Mouse (Mus musculus): ENCODE measurements around the gene Mgat4a. TPM values are rescaled to one million over a fixed set of nuclear protein-coding genes. Genes with fewer than 3 reads are reported as not detected.

Gene Mgat4a
- polyA plus RNA-seq, 1 experiment from 2014 or later: 59.1 TPM

DNA sequence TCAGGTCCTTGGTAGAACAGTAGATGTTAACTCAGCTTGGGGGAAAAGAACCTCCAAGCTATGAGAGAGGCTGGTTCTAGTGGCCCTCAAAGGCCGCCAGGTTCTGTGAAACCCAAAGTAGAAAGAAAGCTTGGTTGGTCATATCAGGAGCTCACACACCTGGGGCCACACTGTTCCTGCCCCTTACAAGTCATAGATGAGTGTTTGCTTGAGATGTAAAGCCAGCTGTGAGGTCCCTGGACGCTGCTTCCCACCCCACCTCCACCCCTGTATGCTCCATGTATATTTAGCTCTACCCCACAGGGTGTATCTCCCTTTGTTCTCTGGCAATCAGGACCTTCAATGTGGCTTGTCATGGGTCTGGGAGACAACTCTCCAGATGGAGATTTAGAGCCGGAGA, 132.1 kb downstream of the Mgat4a start:
- Histone ChIP-seq H3K4me1 (replicated peaks; ENCODE audit: control insufficient read depth, insufficient read depth, low read length) (no peaks in the 10 kb centered on the region), H3K4me3 (ENCODE audit: low read depth, low read length) (no peak overlapping the region), H3K9me3 (ENCODE audit: control insufficient read depth) (no peaks in the 10 kb centered on the region), H3K9ac (ENCODE audit: low read depth, low read length) (no peak overlapping the region), H3K36me3 (ENCODE audit: control insufficient read depth, insufficient read depth) (no peaks in the 10 kb centered on the region), H3K27me3 (replicated peaks; ENCODE audit: control insufficient read depth, insufficient read depth, low read length) (no peaks in the 10 kb centered on the region), H3K27ac (ENCODE audit: low read depth, low read length) (no peak overlapping the region), H3K4me2 (replicated peaks; ENCODE audit: low read depth) (no peak overlapping the region)
- no peak for TF ChIP-seq CTCF (IDR thresholded peaks at IDR 0.05; ENCODE audit: low read depth)
- WGBS: 77% methylated on average over 3 of the region's 3 CpGs
- no peak for ATAC-seq

DNA sequence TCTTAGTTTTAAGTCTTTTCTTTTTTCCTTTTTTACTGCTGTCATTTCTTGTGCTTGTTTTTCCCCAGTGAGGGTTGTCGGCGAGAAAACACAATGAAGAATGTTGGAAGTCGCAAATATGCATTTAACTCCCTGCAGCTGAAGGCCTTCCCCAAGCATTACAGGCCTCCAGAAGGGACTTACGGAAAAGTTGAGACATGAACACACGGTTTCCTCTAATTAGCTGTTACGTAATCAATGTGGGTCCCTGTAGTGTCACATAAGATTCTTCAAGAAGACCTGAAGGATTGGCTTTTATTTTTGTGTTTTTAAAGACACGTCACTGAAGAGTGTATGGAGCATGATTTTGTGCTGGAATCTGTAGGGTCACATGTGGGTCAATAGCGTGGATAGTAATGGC, 132.8 kb downstream of the Mgat4a start:
- no peak for ATAC-seq
- Histone ChIP-seq H3K36me3 (ENCODE audit: control insufficient read depth, insufficient read depth) (no peaks in the 10 kb centered on the region), H3K9ac (ENCODE audit: low read depth, low read length) (no peak overlapping the region), H3K27ac (ENCODE audit: low read depth, low read length) (no peak overlapping the region), H3K9me3 (ENCODE audit: control insufficient read depth) (no peaks in the 10 kb centered on the region), H3K4me2 (replicated peaks; ENCODE audit: low read depth) (no peak overlapping the region), H3K27me3 (replicated peaks; ENCODE audit: control insufficient read depth, insufficient read depth, low read length) (no peaks in the 10 kb centered on the region), H3K4me1 (replicated peaks; ENCODE audit: control insufficient read depth, insufficient read depth, low read length) (no peaks in the 10 kb centered on the region), H3K4me3 (ENCODE audit: low read depth, low read length) (no peak overlapping the region)
- TF ChIP-seq CTCF (IDR thresholded peaks at IDR 0.05; ENCODE audit: low read depth): no peak
- 83% methylated on average over 8 of the region's 8 CpGs for WGBS

DNA sequence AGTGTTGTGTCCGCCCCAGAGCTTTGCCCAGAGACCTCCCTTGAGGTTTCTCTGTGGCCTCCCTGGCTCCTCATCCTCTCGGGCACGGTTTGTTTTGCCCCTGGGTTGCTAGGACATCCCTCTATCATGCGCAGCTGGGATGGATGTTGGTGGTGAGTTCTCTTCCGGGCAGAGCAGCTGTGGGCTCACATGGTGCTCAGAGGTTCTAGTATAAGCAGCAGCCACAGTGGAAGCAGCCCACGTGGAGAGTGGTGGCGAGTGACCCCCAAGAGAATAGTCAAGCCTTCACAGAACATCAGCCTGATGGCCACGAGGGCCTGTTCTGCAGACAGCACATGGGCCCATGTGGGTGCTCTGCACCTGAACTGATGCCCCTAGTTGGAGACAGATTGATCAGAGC, 133.6 kb downstream of the Mgat4a start:
- ATAC-seq: no peak
- no peak overlapping the region for H3K9ac ChIP-seq (ENCODE audit: low read depth, low read length)
- peaks cover 4% of the 10 kb centered on the region; the same call in 1 of the 2 replicates for H3K36me3 ChIP-seq (ENCODE audit: control insufficient read depth, insufficient read depth)
- H3K9me3 ChIP-seq (ENCODE audit: control insufficient read depth): no peaks in the 10 kb centered on the region
- no peak overlapping the region for H3K4me2 ChIP-seq (replicated peaks; ENCODE audit: low read depth)
- 81% methylated on average over 8 of the region's 8 CpGs for WGBS
- no peak overlapping the region for H3K4me3 ChIP-seq (ENCODE audit: low read depth, low read length)
- H3K4me1 ChIP-seq (replicated peaks; ENCODE audit: control insufficient read depth, insufficient read depth, low read length): no peaks in the 10 kb centered on the region
- no peak overlapping the region for H3K27ac ChIP-seq (ENCODE audit: low read depth, low read length)
- H3K27me3 ChIP-seq (replicated peaks; ENCODE audit: control insufficient read depth, insufficient read depth, low read length): no peaks in the 10 kb centered on the region
- no peak for TF ChIP-seq CTCF (IDR thresholded peaks at IDR 0.05; ENCODE audit: low read depth)

DNA sequence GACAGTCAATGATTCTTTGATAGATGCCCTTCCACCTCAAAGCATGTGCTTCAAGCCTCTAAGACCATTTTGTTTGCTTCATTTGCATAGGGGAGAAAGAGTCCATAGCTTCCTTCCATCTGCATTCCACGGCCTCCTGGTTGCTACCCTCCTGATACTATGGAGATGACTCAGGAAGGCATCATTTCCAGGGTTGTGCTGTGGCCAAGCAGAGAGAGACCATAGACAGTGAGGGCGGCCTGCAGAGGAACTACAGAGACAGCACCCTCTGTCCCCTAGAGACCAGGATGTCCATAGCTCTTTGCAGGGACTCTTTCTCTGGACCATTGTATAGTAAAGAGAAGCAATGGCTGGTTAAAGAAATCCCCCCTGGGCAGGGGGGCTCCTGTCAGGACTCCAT, 135.7 kb downstream of the Mgat4a start:
- Histone ChIP-seq H3K27me3 (replicated peaks; ENCODE audit: control insufficient read depth, insufficient read depth, low read length) (no peaks in the 10 kb centered on the region), H3K4me3 (ENCODE audit: low read depth, low read length) (no peak overlapping the region), H3K36me3 (ENCODE audit: control insufficient read depth, insufficient read depth) (peaks cover 5% of the 10 kb centered on the region; the same call in 1 of the 2 replicates), H3K4me2 (replicated peaks; ENCODE audit: low read depth) (no peak overlapping the region), H3K9me3 (ENCODE audit: control insufficient read depth) (no peaks in the 10 kb centered on the region), H3K9ac (ENCODE audit: low read depth, low read length) (no peak overlapping the region), H3K4me1 (replicated peaks; ENCODE audit: control insufficient read depth, insufficient read depth, low read length) (no peaks in the 10 kb centered on the region), H3K27ac (ENCODE audit: low read depth, low read length) (no peak overlapping the region)
- ATAC-seq: no peak
- no peak for TF ChIP-seq CTCF (IDR thresholded peaks at IDR 0.05; ENCODE audit: low read depth)
- 89% methylated on average over 2 of the region's 2 CpGs for WGBS

DNA sequence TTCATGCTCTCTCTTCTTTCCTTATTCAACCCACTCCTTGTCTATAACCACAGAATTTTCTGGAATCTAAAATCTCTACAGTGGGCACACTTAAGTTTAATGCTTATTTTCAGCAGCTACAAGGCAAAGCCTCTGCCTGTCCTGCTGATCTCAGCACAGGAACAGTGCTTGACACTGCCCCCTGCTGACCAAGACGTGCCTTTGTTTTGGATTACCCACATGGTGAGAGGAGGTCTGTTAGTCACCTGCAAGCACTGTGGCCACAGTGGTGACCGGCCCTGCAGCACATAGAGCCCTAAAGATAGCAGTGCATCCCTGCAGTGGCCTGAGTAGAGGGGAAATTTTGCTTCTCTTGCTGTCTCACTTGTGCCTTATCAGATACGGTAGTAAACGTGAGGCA, 139.1 kb downstream of the Mgat4a start:
- WGBS: 63% methylated on average over 4 of the region's 4 CpGs
- ATAC-seq: no peak
- Histone ChIP-seq H3K27ac (ENCODE audit: low read depth, low read length) (no peak overlapping the region), H3K4me3 (ENCODE audit: low read depth, low read length) (no peak overlapping the region), H3K9me3 (ENCODE audit: control insufficient read depth) (no peaks in the 10 kb centered on the region), H3K4me1 (replicated peaks; ENCODE audit: control insufficient read depth, insufficient read depth, low read length) (no peaks in the 10 kb centered on the region), H3K27me3 (replicated peaks; ENCODE audit: control insufficient read depth, insufficient read depth, low read length) (no peaks in the 10 kb centered on the region), H3K4me2 (replicated peaks; ENCODE audit: low read depth) (no peak overlapping the region), H3K36me3 (ENCODE audit: control insufficient read depth, insufficient read depth) (peaks cover 18% of the 10 kb centered on the region), H3K9ac (ENCODE audit: low read depth, low read length) (no peak overlapping the region)
- TF ChIP-seq CTCF (IDR thresholded peaks at IDR 0.05; ENCODE audit: low read depth): peak; percentile 87

DNA sequence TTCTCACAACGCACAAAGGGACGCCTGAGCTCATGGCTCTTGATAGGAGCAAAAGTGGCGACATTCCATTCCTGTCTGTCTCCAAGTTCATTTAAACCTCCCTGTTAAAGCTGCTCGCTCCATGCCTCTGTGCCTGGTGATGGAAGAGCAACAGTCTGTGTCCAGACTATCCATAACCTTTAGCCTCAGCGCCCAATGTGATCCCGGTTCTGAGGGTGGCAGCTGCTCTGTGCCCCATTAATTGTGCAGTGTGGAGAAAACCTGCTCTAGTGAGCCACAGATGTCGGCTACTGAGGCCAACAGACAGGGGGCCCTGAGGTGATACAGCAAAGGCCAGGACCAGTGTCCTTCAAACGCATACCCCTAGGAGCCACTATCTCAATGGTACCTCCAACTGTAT, 141.1 kb downstream of the Mgat4a start:
- H3K36me3 ChIP-seq (ENCODE audit: control insufficient read depth, insufficient read depth): peaks cover 32% of the 10 kb centered on the region
- no peak overlapping the region for H3K4me2 ChIP-seq (replicated peaks; ENCODE audit: low read depth)
- no peak for ATAC-seq
- H3K27me3 ChIP-seq (replicated peaks; ENCODE audit: control insufficient read depth, insufficient read depth, low read length): no peaks in the 10 kb centered on the region
- no peaks in the 10 kb centered on the region for H3K4me1 ChIP-seq (replicated peaks; ENCODE audit: control insufficient read depth, insufficient read depth, low read length)
- TF ChIP-seq CTCF (IDR thresholded peaks at IDR 0.05; ENCODE audit: low read depth): no peak
- H3K27ac ChIP-seq (ENCODE audit: low read depth, low read length): no peak overlapping the region
- H3K4me3 ChIP-seq (ENCODE audit: low read depth, low read length): no peak overlapping the region
- 81% methylated on average over 8 of the region's 8 CpGs for WGBS
- H3K9me3 ChIP-seq (ENCODE audit: control insufficient read depth): no peaks in the 10 kb centered on the region
- no peak overlapping the region for H3K9ac ChIP-seq (ENCODE audit: low read depth, low read length)

DNA sequence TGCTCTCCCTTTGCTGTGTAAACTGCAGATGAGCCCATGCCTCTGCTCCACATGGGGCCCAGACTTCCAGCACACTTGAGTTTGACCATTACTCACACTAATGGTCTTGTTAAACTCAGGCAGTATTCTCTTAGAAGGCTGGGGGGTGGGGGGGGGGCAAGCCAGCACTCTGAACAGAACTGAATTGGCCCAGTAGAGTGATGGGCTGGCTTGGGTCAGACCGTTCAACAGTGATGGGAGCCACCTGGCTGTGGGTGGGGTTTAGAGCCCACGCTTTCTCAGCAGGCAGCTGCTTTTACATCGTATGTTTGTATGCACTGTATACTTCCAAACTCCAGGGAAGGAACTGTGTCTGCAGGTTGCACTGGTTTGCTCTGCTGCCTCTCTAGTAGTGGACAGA, 141.9 kb downstream of the Mgat4a start:
- Histone ChIP-seq H3K4me3 (ENCODE audit: low read depth, low read length) (no peak overlapping the region), H3K4me1 (replicated peaks; ENCODE audit: control insufficient read depth, insufficient read depth, low read length) (no peaks in the 10 kb centered on the region), H3K9me3 (ENCODE audit: control insufficient read depth) (no peaks in the 10 kb centered on the region), H3K27ac (ENCODE audit: low read depth, low read length) (no peak overlapping the region), H3K9ac (ENCODE audit: low read depth, low read length) (no peak overlapping the region), H3K36me3 (ENCODE audit: control insufficient read depth, insufficient read depth) (peaks cover 33% of the 10 kb centered on the region), H3K4me2 (replicated peaks; ENCODE audit: low read depth) (no peak overlapping the region), H3K27me3 (replicated peaks; ENCODE audit: control insufficient read depth, insufficient read depth, low read length) (no peaks in the 10 kb centered on the region)
- no peak for ATAC-seq
- TF ChIP-seq CTCF (IDR thresholded peaks at IDR 0.05; ENCODE audit: low read depth): no peak
- WGBS: 49% methylated on average over 3 of the region's 3 CpGs

All from intestine, postnatal 0 days (tissue).